Mouse (Mus musculus) liver, embryonic 12.5 days (tissue): Measurements from ENCODE around the gene Hoxa3. TPM values are rescaled to one million over a fixed set of nuclear protein-coding genes. Genes with fewer than 3 reads are reported as not detected.

ENCODE experiments used
- ATAC-seq: fragments of 200-750 bp; cut with Nextera tagmentation; 2 replicates; pipeline ENCODE4 v1.8.0; 2017; ENCODE audit warnings: moderate number of reproducible peaks, mild to moderate bottlenecking, moderate library complexity
- H3K27ac ChIP-seq: fragments of 300-500 bp; sonication (generic); 2 replicates; pipeline ENCODE4 v1.5.1; 2016; ENCODE audit warnings: mild to moderate bottlenecking
- H3K27me3 ChIP-seq: fragments of 300-500 bp; sonication (generic); replicated peaks from 2 replicates; pipeline ENCODE4 v1.6.1; 2016; ENCODE audit warnings: mild to moderate bottlenecking, moderate library complexity
- H3K36me3 ChIP-seq: fragments of 300-500 bp; sonication (generic); 2 replicates; pipeline ENCODE4 v1.6.1; 2016; ENCODE audit warnings: mild to moderate bottlenecking, moderate library complexity
- H3K4me1 ChIP-seq: fragments of 300-500 bp; sonication (generic); 2 replicates; pipeline ENCODE4 v1.6.1; 2016
- H3K4me2 ChIP-seq: fragments of 300-500 bp; sonication (generic); 2 replicates; pipeline ENCODE4 v1.6.1; 2016; ENCODE audit warnings: mild to moderate bottlenecking, moderate library complexity
- H3K4me3 ChIP-seq: fragments of 300-500 bp; sonication (generic); 2 replicates; pipeline ENCODE4 v1.5.1; 2016; ENCODE audit warnings: mild to moderate bottlenecking, moderate library complexity
- H3K9ac ChIP-seq: fragments of 300-500 bp; sonication (generic); 2 replicates; pipeline ENCODE4 v1.6.1; 2016; ENCODE audit warnings: mild to moderate bottlenecking, moderate library complexity
- H3K9me3 ChIP-seq: fragments of 300-500 bp; sonication (generic); replicated peaks from 2 replicates; pipeline ENCODE4 v1.6.1; 2016; ENCODE audit warnings: mild to moderate bottlenecking, moderate library complexity
- WGBS: fragments of 180-500 bp; shearing (Covaris S2); methylation state at CpG from one replicate; pipeline ENCODE4 v1.1.7; 2016; ENCODE audit not compliant: insufficient replicate concordance; 5-methylcytosine and 5-hydroxymethylcytosine counted together
- polyA plus RNA-seq: library from polyadenylated mRNA; unstranded; fragments of >200 nt; fragmentation: Nextera tagmentation; extraction: Ambion mirVana; gene quantifications from 2 replicates; pipeline ENCODE4 v1.2.1, GENCODE M21; 2016

The Hoxa3 gene
- polyA plus RNA-seq, 1 experiment from 2014 or later = 0.97 TPM

- Histone ChIP-seq H3K36me3 (no peaks in the 10 kb centered on the region), H3K4me2 (peak overlapping the region; percentile 78), H3K4me3 (peak overlapping the region; percentile 61), H3K9me3 (no peaks in the 10 kb centered on the region), H3K27ac (no peak overlapping the region), H3K9ac (no peak overlapping the region), H3K4me1 (peaks cover 8% of the 10 kb centered on the region), H3K27me3 (peaks cover 98% of the 10 kb centered on the region)
- 2% methylated on average over 32 of the region's 32 CpGs for WGBS
- no peak; the same call in 1 of the 2 replicates for ATAC-seq
Observed at GRCm38 (mm10) chr6:52157466-52158275, 55.5 kb downstream of the Hoxa3 start.

- Histone ChIP-seq H3K4me3 (no peak overlapping the region), H3K9me3 (no peaks in the 10 kb centered on the region), H3K4me2 (peak overlapping the region; percentile 78; the same call in 1 of the 2 replicates), H3K27ac (no peak overlapping the region), H3K9ac (no peak overlapping the region), H3K27me3 (peaks cover 99% of the 10 kb centered on the region), H3K4me1 (peaks cover 8% of the 10 kb centered on the region), H3K36me3 (no peaks in the 10 kb centered on the region)
- 2% methylated on average over 20 of the region's 20 CpGs for WGBS
- ATAC-seq = no peak
Observed at GRCm38 (mm10) chr6:52156551-52157200, 56.5 kb downstream of the Hoxa3 start.

DNA sequence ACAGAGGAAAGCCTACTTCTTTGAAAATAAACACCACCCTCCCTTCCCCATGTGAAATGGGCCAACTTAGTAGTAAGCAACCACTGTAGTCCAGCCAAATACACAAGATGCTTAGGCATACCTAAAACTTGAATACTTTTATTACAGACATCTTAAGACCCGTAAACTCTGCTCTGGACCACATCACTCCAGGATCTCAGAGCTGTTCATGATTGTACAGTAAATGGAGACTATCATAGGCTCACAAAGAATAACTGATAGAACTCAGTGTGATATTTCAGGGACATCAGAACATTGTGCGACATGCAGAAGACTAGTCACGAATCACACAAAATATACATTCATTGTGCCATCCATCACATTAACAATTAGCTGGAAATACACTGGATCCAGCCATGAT lies 57.7 kb downstream of the Hoxa3 start:
- H3K4me3 ChIP-seq = no peak overlapping the region
- H3K27me3 ChIP-seq = peaks cover 99% of the 10 kb centered on the region
- 51% methylated on average over 3 of the region's 3 CpGs for WGBS
- H3K4me1 ChIP-seq = peaks cover 8% of the 10 kb centered on the region
- H3K9ac ChIP-seq = no peak overlapping the region
- no peaks in the 10 kb centered on the region for H3K36me3 ChIP-seq
- no peak overlapping the region for H3K27ac ChIP-seq
- H3K9me3 ChIP-seq = no peaks in the 10 kb centered on the region
- ATAC-seq = no peak
- no peak overlapping the region for H3K4me2 ChIP-seq

DNA sequence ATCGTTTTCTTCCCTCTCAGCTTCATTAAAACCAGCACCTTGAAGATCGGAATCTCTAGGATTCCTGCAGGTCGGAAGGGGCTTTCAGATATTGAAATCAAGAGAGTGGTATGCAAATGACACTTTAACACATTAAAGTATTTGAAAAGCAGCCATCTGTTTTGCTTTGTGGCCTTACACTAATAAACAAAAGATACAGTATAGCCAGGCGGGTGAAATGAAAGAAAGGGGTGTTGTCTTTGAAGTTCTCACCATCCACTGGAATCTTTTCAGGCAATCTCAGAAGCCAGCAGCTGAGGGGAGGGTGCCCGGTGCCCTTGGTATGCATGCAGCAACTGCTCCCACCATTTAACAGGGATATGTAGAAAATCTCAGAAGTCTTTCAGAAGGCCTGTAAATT lies 59.1 kb downstream of the Hoxa3 start:
- H3K4me1 ChIP-seq = peaks cover 5% of the 10 kb centered on the region
- no peaks in the 10 kb centered on the region for H3K36me3 ChIP-seq
- no peaks in the 10 kb centered on the region for H3K9me3 ChIP-seq
- peaks cover 98% of the 10 kb centered on the region for H3K27me3 ChIP-seq
- H3K4me3 ChIP-seq = no peak overlapping the region
- H3K27ac ChIP-seq = no peak overlapping the region
- no peak overlapping the region for H3K9ac ChIP-seq
- H3K4me2 ChIP-seq = no peak overlapping the region
- ATAC-seq = no peak
- 31% methylated on average over 5 of the region's 5 CpGs for WGBS

GRCm38 (mm10) chr6:52153270-52153669 lies 59.9 kb downstream of the Hoxa3 start:
- no peaks in the 10 kb centered on the region for H3K9me3 ChIP-seq
- H3K9ac ChIP-seq = no peak overlapping the region
- H3K4me1 ChIP-seq = no peaks in the 10 kb centered on the region; the same call in 1 of the 2 replicates
- no peak overlapping the region for H3K4me2 ChIP-seq
- peaks cover 91% of the 10 kb centered on the region for H3K27me3 ChIP-seq
- no peak for ATAC-seq
- no peak overlapping the region for H3K27ac ChIP-seq
- no peaks in the 10 kb centered on the region for H3K36me3 ChIP-seq
- 6% methylated on average over 6 of the region's 6 CpGs for WGBS
- H3K4me3 ChIP-seq = no peak overlapping the region

DNA sequence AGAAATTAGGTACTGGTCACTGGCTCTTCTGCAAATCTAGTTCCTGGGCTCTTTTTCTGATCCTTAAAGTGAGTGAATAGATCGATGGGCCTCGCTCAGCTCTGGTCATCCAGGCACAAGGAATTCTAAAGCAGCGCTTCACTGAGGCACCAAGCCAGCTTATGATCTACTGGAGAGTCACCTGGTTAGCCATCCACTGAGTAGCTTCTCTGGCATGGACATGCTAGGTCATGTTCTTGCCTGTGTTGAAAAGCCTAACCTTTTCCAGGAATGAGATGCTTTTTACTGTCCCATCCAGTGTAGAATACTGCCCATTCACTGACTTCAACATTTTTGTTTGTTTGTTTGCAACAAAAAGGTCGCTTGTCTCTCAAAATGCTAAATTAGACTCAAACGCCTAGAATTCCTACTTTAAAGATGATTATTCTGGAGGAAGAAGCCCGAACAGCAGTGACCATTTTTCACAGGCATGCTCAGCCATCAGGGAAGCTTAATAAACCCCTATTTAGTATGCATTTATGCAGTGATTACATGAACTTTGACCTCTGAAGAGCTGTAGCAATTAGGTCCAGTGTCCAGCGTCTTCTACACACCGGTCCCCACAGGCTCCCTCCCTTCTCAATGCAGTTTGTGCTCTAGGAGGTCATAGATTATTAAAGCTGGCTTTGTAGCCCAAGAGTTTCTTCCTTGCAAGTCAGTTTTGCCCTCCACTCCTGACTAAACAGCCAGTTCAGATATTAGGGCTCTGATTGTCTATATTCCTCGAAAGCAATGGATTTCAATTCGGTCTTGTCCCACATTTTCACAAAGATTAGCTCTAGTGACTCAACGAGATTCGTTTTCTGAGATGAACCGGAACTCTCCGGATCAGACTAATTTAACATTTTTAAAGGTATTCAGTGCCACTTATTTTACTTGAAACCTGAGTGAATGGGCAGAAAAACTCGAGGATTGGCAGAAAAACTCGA lies 60.6 kb downstream of the Hoxa3 start:
- H3K4me1 ChIP-seq = no peaks in the 10 kb centered on the region

GRCm38 (mm10) chr6:52151571-52151970 lies 61.6 kb downstream of the Hoxa3 start:
- H3K4me3 ChIP-seq = no peak overlapping the region
- WGBS = 8% methylated on average over 4 of the region's 4 CpGs
- no peak overlapping the region for H3K27ac ChIP-seq
- ATAC-seq = no peak
- no peaks in the 10 kb centered on the region for H3K9me3 ChIP-seq
- no peaks in the 10 kb centered on the region for H3K36me3 ChIP-seq
- H3K4me2 ChIP-seq = no peak overlapping the region
- H3K9ac ChIP-seq = no peak overlapping the region
- no peaks in the 10 kb centered on the region for H3K4me1 ChIP-seq
- H3K27me3 ChIP-seq = peaks cover 91% of the 10 kb centered on the region

More for the DNA sequence above, 60.6 kb downstream of the Hoxa3 start:
- Histone ChIP-seq H3K9ac (no peak overlapping the region), H3K36me3 (no peaks in the 10 kb centered on the region), H3K4me2 (no peak overlapping the region), H3K4me3 (no peak overlapping the region), H3K27ac (no peak overlapping the region), H3K9me3 (no peaks in the 10 kb centered on the region), H3K27me3 (peaks cover 91% of the 10 kb centered on the region)
- no peak for ATAC-seq
- 15% methylated on average over 16 of the region's 16 CpGs for WGBS

DNA sequence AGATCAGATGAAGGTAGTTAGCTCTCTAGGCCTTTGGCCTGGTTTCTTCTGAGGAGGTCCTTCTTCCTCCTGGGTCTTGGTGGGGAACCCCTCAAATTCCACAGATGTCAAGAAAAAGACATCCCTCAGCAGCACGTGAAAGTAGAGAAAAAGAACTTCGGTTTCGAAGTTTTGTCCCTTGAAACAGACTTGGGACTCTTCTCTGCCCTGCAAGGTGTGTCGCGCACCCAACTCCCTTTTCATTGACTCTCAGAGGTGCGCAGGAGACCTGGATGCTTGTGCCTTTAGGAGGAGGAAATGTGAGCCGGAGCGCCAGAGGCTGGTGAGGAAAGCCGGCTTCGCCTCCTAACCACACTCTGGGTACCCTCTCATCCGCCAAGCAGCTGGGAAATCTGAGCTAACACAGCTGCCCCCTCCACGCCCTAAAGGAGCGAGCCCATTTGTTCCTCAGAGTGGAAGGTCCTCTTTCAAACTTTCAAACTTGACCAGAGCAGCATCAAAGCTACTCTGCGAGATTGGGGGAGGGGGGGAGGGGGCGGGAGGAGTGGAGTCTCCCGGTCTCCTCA lies 62.7 kb downstream of the Hoxa3 start:
- no peaks in the 10 kb centered on the region for H3K36me3 ChIP-seq
- no peaks in the 10 kb centered on the region for H3K4me1 ChIP-seq
- H3K4me3 ChIP-seq = no peak overlapping the region
- WGBS = 8% methylated on average over 16 of the region's 16 CpGs
- no peak for ATAC-seq
- H3K9me3 ChIP-seq = no peaks in the 10 kb centered on the region
- H3K27me3 ChIP-seq = peaks cover 89% of the 10 kb centered on the region
- H3K4me2 ChIP-seq = 0 out of 2 replicates have a peak overlapping the region, but pooled peaks have one; percentile 18
- H3K9ac ChIP-seq = no peak overlapping the region
- no peak overlapping the region for H3K27ac ChIP-seq

DNA sequence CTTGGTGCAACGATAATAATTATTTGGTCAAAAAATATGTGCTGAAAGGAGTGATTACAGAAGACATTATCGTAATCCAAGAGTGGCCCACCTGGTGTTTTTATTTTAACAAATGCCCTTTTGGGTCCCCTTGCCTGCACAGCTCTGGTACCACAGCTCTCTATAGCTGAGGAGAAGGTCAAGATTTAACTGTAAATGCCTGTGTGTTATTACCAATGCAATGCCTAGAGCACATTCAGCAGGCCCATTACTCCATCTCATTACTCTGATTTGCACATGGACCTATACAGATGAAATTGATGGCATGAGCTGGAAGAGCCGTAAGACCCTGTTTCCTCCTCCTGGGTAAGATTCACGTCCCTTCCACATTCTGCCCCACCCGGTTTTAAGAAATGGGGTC lies 74.0 kb downstream of the Hoxa3 start:
- H3K4me2 ChIP-seq = no peak overlapping the region
- ATAC-seq = no peak
- no peak overlapping the region for H3K27ac ChIP-seq

GRCm38 (mm10) chr6:52138576-52138975 lies 74.6 kb downstream of the Hoxa3 start:
- H3K27me3 ChIP-seq = peaks cover 8% of the 10 kb centered on the region; the same call in 1 of the 2 replicates
- no peak overlapping the region for H3K4me2 ChIP-seq
- H3K9me3 ChIP-seq = no peaks in the 10 kb centered on the region
- H3K36me3 ChIP-seq = no peaks in the 10 kb centered on the region
- no peak overlapping the region for H3K27ac ChIP-seq
- H3K4me3 ChIP-seq = no peak overlapping the region
- no peak overlapping the region for H3K9ac ChIP-seq
- no peak for ATAC-seq
- WGBS = 72% methylated on average over 10 of the region's 10 CpGs
- no peaks in the 10 kb centered on the region for H3K4me1 ChIP-seq

More for the DNA sequence above, 74.0 kb downstream of the Hoxa3 start:
- Histone ChIP-seq H3K9ac (no peak overlapping the region), H3K9me3 (no peaks in the 10 kb centered on the region), H3K4me1 (no peaks in the 10 kb centered on the region), H3K4me3 (no peak overlapping the region), H3K27me3 (peaks cover 8% of the 10 kb centered on the region; the same call in 1 of the 2 replicates), H3K36me3 (no peaks in the 10 kb centered on the region)
- WGBS = 79% methylated on average over 5 of the region's 5 CpGs

GRCm38 (mm10) chr6:52137841-52138535 lies 75.1 kb downstream of the Hoxa3 start:
- no peaks in the 10 kb centered on the region for H3K36me3 ChIP-seq
- H3K4me1 ChIP-seq = no peaks in the 10 kb centered on the region
- no peak overlapping the region for H3K9ac ChIP-seq
- H3K4me2 ChIP-seq = no peak overlapping the region
- H3K9me3 ChIP-seq = no peaks in the 10 kb centered on the region
- H3K4me3 ChIP-seq = no peak overlapping the region
- ATAC-seq = no peak
- 65% methylated on average over 9 of the region's 9 CpGs for WGBS
- H3K27ac ChIP-seq = no peak overlapping the region
- peaks cover 8% of the 10 kb centered on the region; the same call in 1 of the 2 replicates for H3K27me3 ChIP-seq
